Comparison of ENCODE assay signal across 29 mouse cellular contexts in the genomic region with DNA sequence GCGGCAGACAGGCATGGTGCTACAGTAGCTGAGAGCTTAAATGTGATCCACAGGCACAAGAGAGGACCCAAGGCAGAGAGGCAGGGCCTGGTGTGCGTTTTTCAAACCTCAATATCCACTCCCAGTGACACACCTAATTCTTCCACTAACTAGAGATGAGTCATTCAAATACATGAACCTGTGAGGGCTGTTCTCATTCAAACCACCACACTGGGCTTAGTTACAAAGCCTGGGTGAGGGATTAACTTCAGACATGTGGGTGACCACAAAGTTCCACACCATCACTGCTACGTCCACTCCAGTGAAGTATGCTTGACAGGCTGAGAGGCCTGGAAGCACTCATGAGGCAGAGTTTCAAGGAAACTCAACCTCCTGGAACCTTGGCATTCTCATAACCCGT.
DNase-seq lines count a peak whose midpoint lies in the region; ATAC-seq and TF ChIP-seq lines count a peak whose summit lies in the region.
"Had no signal": no experiment of that assay in that cellular context is flagged by ENCODE, and none has a peak within 500 bp of the region (broad histone marks: within the 10 kb centered on the region; RNA-seq: fewer than 3 reads in every experiment).

No protein-coding gene starts in this region.

- no peak overlapping the region for H3K4me2 ChIP-seq in forebrain, embryonic 11.5 days (ENCODE audit: low read depth, low read length, severe bottlenecking)
- no peak overlapping the region for H3K4me2 ChIP-seq in forebrain, postnatal 0 days (ENCODE audit: low read depth)
- no peak overlapping the region for H3K4me2 ChIP-seq in heart, embryonic 11.5 days
- no peak overlapping the region for H3K4me2 ChIP-seq in intestine, embryonic 16.5 days (ENCODE audit: low read depth, low read length)
- H3K4me2 ChIP-seq: embryonic facial prominence, embryonic 13.5 days; forebrain, embryonic 13.5 days; heart, embryonic 13.5 days; hindbrain, embryonic 14.5 days had no signal

- in situ Hi-C loops in Patski (cut with MboI; ENCODE audit: low pct_unique_long_range_greater_than_20kb) = no loop called here

- no peaks in the 10 kb centered on the region for H3K36me3 ChIP-seq in forebrain, embryonic 11.5 days (ENCODE audit: control insufficient read depth, insufficient read depth, low read length)
- no peaks in the 10 kb centered on the region for H3K36me3 ChIP-seq in forebrain, postnatal 0 days (ENCODE audit: insufficient read depth)
- no peaks in the 10 kb centered on the region for H3K36me3 ChIP-seq in heart, embryonic 11.5 days (ENCODE audit: control insufficient read depth, insufficient read depth, low read length)
- H3K36me3 ChIP-seq in intestine, embryonic 16.5 days (ENCODE audit: control insufficient read depth, insufficient read depth, low read length) = no peaks in the 10 kb centered on the region
- H3K36me3 ChIP-seq: embryonic facial prominence, embryonic 10.5 days; embryonic facial prominence, embryonic 13.5 days; heart, embryonic 13.5 days had no signal

- no peaks in the 10 kb centered on the region for H3K4me1 ChIP-seq in forebrain, embryonic 11.5 days (replicated peaks; ENCODE audit: control insufficient read depth, insufficient read depth, low read length)
- H3K4me1 ChIP-seq in forebrain, postnatal 0 days (ENCODE audit: insufficient read depth) = no peaks in the 10 kb centered on the region
- no peaks in the 10 kb centered on the region for H3K4me1 ChIP-seq in heart, embryonic 11.5 days (ENCODE audit: control insufficient read depth, insufficient read depth, low read length)
- no peaks in the 10 kb centered on the region for H3K4me1 ChIP-seq in intestine, embryonic 16.5 days (ENCODE audit: control insufficient read depth, insufficient read depth, low read length)
- H3K4me1 ChIP-seq: embryonic facial prominence, embryonic 10.5 days; embryonic facial prominence, embryonic 13.5 days; forebrain, embryonic 13.5 days; heart, embryonic 13.5 days had no signal

- no peak for TF ChIP-seq CTCF in forebrain, postnatal 0 days (IDR thresholded peaks at IDR 0.05; ENCODE audit: low read depth)
- TF ChIP-seq CTCF in Patski (IDR thresholded peaks at IDR 0.05) = no peak

- CTCF ChIA-PET in Patski (lab: Charles Lee) = no interaction called here

- DNase-seq in forebrain, embryonic 11.5 days (ENCODE audit: low spot score) = peak; percentile 30
- no peak for DNase-seq in forebrain, postnatal 0 days
- DNase-seq in 3134 (ENCODE audit: extremely low read depth, insufficient read length, low spot score) (peak; percentile 34), Patski (ENCODE audit: low read depth, low spot score) (peak; percentile 77)
- DNase-seq: adrenal gland, adult 8-10 months; adrenal gland, postnatal 25 days; cerebellum, adult 11-12 months; cerebellum, adult 8-10 months; cerebellum, postnatal 10 days; cerebellum, postnatal 36 days; embryo, embryonic 11 days; gastrocnemius, postnatal 25 days; heart, adult 18-20 months; heart, postnatal 14 days; heart, postnatal 4 days had no signal

- POLR2A ChIA-PET in Patski (lab: Charles Lee) = no interaction called here

- H3K9me3 ChIP-seq in forebrain, embryonic 11.5 days (ENCODE audit: control insufficient read depth, low read length) = no peaks in the 10 kb centered on the region; the same call in 1 of the 2 replicates
- no peaks in the 10 kb centered on the region for H3K9me3 ChIP-seq in forebrain, postnatal 0 days (ENCODE audit: low read length)
- 0 out of 2 replicates have a peak, but pooled peaks cover 3% of the 10 kb centered on the region for H3K9me3 ChIP-seq in heart, embryonic 11.5 days (replicated peaks; ENCODE audit: control insufficient read depth, low read length)
- no peaks in the 10 kb centered on the region for H3K9me3 ChIP-seq in intestine, embryonic 16.5 days (ENCODE audit: control insufficient read depth, low read length)
- H3K9me3 ChIP-seq: forebrain, embryonic 13.5 days had no signal

- no peaks in the 10 kb centered on the region for H3K27me3 ChIP-seq in forebrain, embryonic 11.5 days (ENCODE audit: control insufficient read depth, insufficient read depth, low read length)
- no peaks in the 10 kb centered on the region for H3K27me3 ChIP-seq in forebrain, postnatal 0 days (ENCODE audit: insufficient read depth, low read length)
- H3K27me3 ChIP-seq in Patski = no peaks in the 10 kb centered on the region
- no peaks in the 10 kb centered on the region for H3K27me3 ChIP-seq in heart, embryonic 11.5 days (ENCODE audit: control insufficient read depth, insufficient read depth, low read length)
- no peaks in the 10 kb centered on the region for H3K27me3 ChIP-seq in intestine, embryonic 16.5 days (replicated peaks; ENCODE audit: control insufficient read depth, insufficient read depth, low read length)
- H3K27me3 ChIP-seq: embryonic facial prominence, embryonic 13.5 days; forebrain, embryonic 13.5 days; heart, embryonic 13.5 days had no signal

- 90% methylated on average over 4 of the region's 4 CpGs for WGBS in forebrain, embryonic 11.5 days
- whole genome bisulfite sequencing in forebrain, postnatal 0 days = 94% methylated on average over 4 of the region's 4 CpGs
- 80% methylated on average over 4 of the region's 4 CpGs for WGBS in heart, embryonic 11.5 days (ENCODE audit: insufficient replicate concordance)
- WGBS in intestine, embryonic 16.5 days = 85% methylated on average over 4 of the region's 4 CpGs

- H3K4me3 ChIP-seq in forebrain, embryonic 11.5 days (ENCODE audit: low read depth, low read length) = no peak overlapping the region
- H3K4me3 ChIP-seq in forebrain, postnatal 0 days (ENCODE audit: low read depth, low read length) = no peak overlapping the region
- H3K4me3 ChIP-seq in heart, embryonic 11.5 days (ENCODE audit: low read depth, low read length) = no peak overlapping the region
- no peak overlapping the region for H3K4me3 ChIP-seq in intestine, embryonic 16.5 days (ENCODE audit: low read length)
- H3K4me3 ChIP-seq: embryonic facial prominence, embryonic 10.5 days; embryonic facial prominence, embryonic 13.5 days; erythroblast, embryonic 14.5 days; forebrain, embryonic 13.5 days; heart, embryonic 13.5 days had no signal

- no peak overlapping the region for H3K9ac ChIP-seq in forebrain, embryonic 11.5 days (ENCODE audit: low read length)
- H3K9ac ChIP-seq in forebrain, postnatal 0 days = no peak overlapping the region
- H3K9ac ChIP-seq in heart, embryonic 11.5 days (ENCODE audit: low read depth, low read length) = no peak overlapping the region
- H3K9ac ChIP-seq in intestine, embryonic 16.5 days (ENCODE audit: low read depth, low read length) = no peak overlapping the region
- H3K9ac ChIP-seq: embryonic facial prominence, embryonic 13.5 days; forebrain, embryonic 13.5 days; heart, embryonic 13.5 days; hindbrain, embryonic 14.5 days had no signal

- H3K27ac ChIP-seq in forebrain, embryonic 11.5 days (ENCODE audit: low read depth, low read length) = no peak overlapping the region
- no peak overlapping the region for H3K27ac ChIP-seq in forebrain, postnatal 0 days (ENCODE audit: low read depth, low read length)
- H3K27ac ChIP-seq in heart, embryonic 11.5 days (ENCODE audit: low read depth, low read length) = no peak overlapping the region
- H3K27ac ChIP-seq in intestine, embryonic 16.5 days (ENCODE audit: low read length) = no peak overlapping the region
- H3K27ac ChIP-seq: embryonic facial prominence, embryonic 10.5 days; embryonic facial prominence, embryonic 13.5 days; forebrain, embryonic 13.5 days; heart, embryonic 13.5 days; hindbrain, embryonic 14.5 days; hindbrain, postnatal 0 days had no signal

- ATAC-seq in forebrain, embryonic 11.5 days (replicated peaks; ENCODE audit: low FRiP score) = no peak
- no peak for ATAC-seq in forebrain, postnatal 0 days
- ATAC-seq in Patski = peak; percentile 89
- no peak for ATAC-seq in heart, embryonic 11.5 days (replicated peaks; ENCODE audit: insufficient number of reproducible peaks, low FRiP score, low TSS enrichment)
- ATAC-seq in intestine, embryonic 16.5 days = no peak
- ATAC-seq: activated CD4-positive, CD25-positive, alpha-beta regulatory T cell, adult 4 months; CD4-positive, CD25-positive, alpha-beta regulatory T cell, adult 4 months; forebrain, embryonic 13.5 days; forebrain, embryonic 16.5 days; hindbrain, postnatal 0 days; inflammation-experienced regulatory T-cells, adult 6 months; intestine, postnatal 0 days had no signal
